Mouse (Mus musculus): ENCODE results near the gene Hoxb6.
A peak's percentile ranks its signal among the peaks of the same experiment; 100 is the strongest.

Hoxb6 gene

GRCm38 (mm10) chr11:96286739-96287385, 5.4 kb upstream of the Hoxb6 start:
- no peak for DNase-seq

GRCm38 (mm10) chr11:96287411-96287810, 4.9 kb upstream of the Hoxb6 start:
- DNase-seq = no peak

- DNase-seq = no peak
Measured at GRCm38 (mm10) chr11:96288455-96289221, 3.6 kb upstream of the Hoxb6 start.

- no peak for DNase-seq
Measured at GRCm38 (mm10) chr11:96289293-96289692, 3.0 kb upstream of the Hoxb6 start.

GRCm38 (mm10) chr11:96289837-96290236, 2.4 kb upstream of the Hoxb6 start:
- no peak for DNase-seq

- DNase-seq = no peak
Measured at GRCm38 (mm10) chr11:96290705-96291355, 1.4 kb upstream of the Hoxb6 start.

- no peak for DNase-seq
Measured at GRCm38 (mm10) chr11:96292565-96293301, 457 bp downstream of the Hoxb6 start.

GRCm38 (mm10) chr11:96293302-96293921, 1.1 kb downstream of the Hoxb6 start:
- no peak for DNase-seq

GRCm38 (mm10) chr11:96294245-96295091, 2.2 kb downstream of the Hoxb6 start:
- peak; percentile 88 for DNase-seq

- DNase-seq = no peak
Measured at GRCm38 (mm10) chr11:96295092-96295835, 3.0 kb downstream of the Hoxb6 start.

GRCm38 (mm10) chr11:96296997-96297396, 4.7 kb downstream of the Hoxb6 start:
- no peak for DNase-seq

GRCm38 (mm10) chr11:96297428-96297827, 5.2 kb downstream of the Hoxb6 start:
- DNase-seq = no peak

GRCm38 (mm10) chr11:96297968-96298635, 5.8 kb downstream of the Hoxb6 start:
- no peak for DNase-seq

- peak; percentile 55 for DNase-seq
Measured at GRCm38 (mm10) chr11:96298895-96299667, 6.8 kb downstream of the Hoxb6 start.

GRCm38 (mm10) chr11:96299781-96300180, 7.5 kb downstream of the Hoxb6 start:
- no peak for DNase-seq

- no peak for DNase-seq
Measured at GRCm38 (mm10) chr11:96300354-96301063, 8.2 kb downstream of the Hoxb6 start.

GRCm38 (mm10) chr11:96301064-96301431, 8.8 kb downstream of the Hoxb6 start:
- no peak for DNase-seq

- peak; percentile 76 for DNase-seq
Measured at GRCm38 (mm10) chr11:96301837-96302236, 9.6 kb downstream of the Hoxb6 start.
